Mouse (Mus musculus): ENCODE data around the gene Zbtb20.

Zbtb20 gene

GRCm38 (mm10) chr16:43190390-43190789 lies 314.7 kb downstream of the Zbtb20 start:
- no peak for DNase-seq (ENCODE audit: low read depth in 1 of 2, low spot score in 2 of 2)

GRCm38 (mm10) chr16:43191060-43191850 lies 315.6 kb downstream of the Zbtb20 start:
- no peak for DNase-seq (ENCODE audit: low read depth in 1 of 2, low spot score in 2 of 2)

- no peak for DNase-seq (ENCODE audit: low read depth in 1 of 2, low spot score in 2 of 2)
Measured at GRCm38 (mm10) chr16:43193631-43194239, 318.1 kb downstream of the Zbtb20 start.

GRCm38 (mm10) chr16:43217336-43218006 lies 341.8 kb downstream of the Zbtb20 start:
- DNase-seq (ENCODE audit: low read depth in 1 of 2, low spot score in 2 of 2) = no peak

- no peak for DNase-seq (ENCODE audit: low read depth in 1 of 2, low spot score in 2 of 2)
Measured at GRCm38 (mm10) chr16:43219367-43219766, 343.7 kb downstream of the Zbtb20 start.

GRCm38 (mm10) chr16:43221313-43221712 lies 345.6 kb downstream of the Zbtb20 start:
- DNase-seq (ENCODE audit: low read depth in 1 of 2, low spot score in 2 of 2) = no peak

GRCm38 (mm10) chr16:43230253-43230652 lies 354.6 kb downstream of the Zbtb20 start:
- DNase-seq (ENCODE audit: low read depth in 1 of 2, low spot score in 2 of 2) = no peak

- no peak for DNase-seq (ENCODE audit: low read depth in 1 of 2, low spot score in 2 of 2)
Measured at GRCm38 (mm10) chr16:43234249-43234648, 358.6 kb downstream of the Zbtb20 start.

- DNase-seq (ENCODE audit: low read depth in 1 of 2, low spot score in 2 of 2) = no peak
Measured at GRCm38 (mm10) chr16:43235317-43235716, 359.6 kb downstream of the Zbtb20 start.

- DNase-seq (ENCODE audit: low read depth in 1 of 2, low spot score in 2 of 2) = no peak
Measured at GRCm38 (mm10) chr16:43235721-43236159, 360.1 kb downstream of the Zbtb20 start.

GRCm38 (mm10) chr16:43237551-43237950 lies 361.9 kb downstream of the Zbtb20 start:
- DNase-seq (ENCODE audit: low read depth in 1 of 2, low spot score in 2 of 2) = no peak

GRCm38 (mm10) chr16:43247026-43247425 lies 371.3 kb downstream of the Zbtb20 start:
- no peak for DNase-seq (ENCODE audit: low read depth in 1 of 2, low spot score in 2 of 2)

- no peak for DNase-seq (ENCODE audit: low read depth in 1 of 2, low spot score in 2 of 2)
Measured at GRCm38 (mm10) chr16:43253077-43253476, 377.4 kb downstream of the Zbtb20 start.

- DNase-seq (ENCODE audit: low read depth in 1 of 2, low spot score in 2 of 2) = no peak
Measured at GRCm38 (mm10) chr16:43253746-43254145, 378.1 kb downstream of the Zbtb20 start.

- DNase-seq (ENCODE audit: low read depth in 1 of 2, low spot score in 2 of 2) = no peak
Measured at GRCm38 (mm10) chr16:43256191-43256899, 380.7 kb downstream of the Zbtb20 start.

GRCm38 (mm10) chr16:43256900-43257281 lies 381.2 kb downstream of the Zbtb20 start:
- DNase-seq (ENCODE audit: low read depth in 1 of 2, low spot score in 2 of 2) = no peak

GRCm38 (mm10) chr16:43259466-43259865 lies 383.8 kb downstream of the Zbtb20 start:
- no peak for DNase-seq (ENCODE audit: low read depth in 1 of 2, low spot score in 2 of 2)

- DNase-seq (ENCODE audit: low read depth in 1 of 2, low spot score in 2 of 2) = no peak
Measured at GRCm38 (mm10) chr16:43260862-43261261, 385.2 kb downstream of the Zbtb20 start.

- DNase-seq (ENCODE audit: low read depth in 1 of 2, low spot score in 2 of 2) = no peak
Measured at GRCm38 (mm10) chr16:43274057-43274595, 398.4 kb downstream of the Zbtb20 start.

GRCm38 (mm10) chr16:43276764-43277163 lies 401.1 kb downstream of the Zbtb20 start:
- DNase-seq (ENCODE audit: low read depth in 1 of 2, low spot score in 2 of 2) = no peak

GRCm38 (mm10) chr16:43286319-43286718 lies 410.6 kb downstream of the Zbtb20 start:
- no peak for DNase-seq (ENCODE audit: low read depth in 1 of 2, low spot score in 2 of 2)

Data from monocyte, adult 2 months (primary cell).